Mouse (Mus musculus) liver, adult 2 months (tissue): ENCODE data around the gene Rpa2.

Source experiments
- CTCF ChIP-seq: fragments of 200-500 bp; IDR thresholded peaks from 2 replicates; pipeline ENCODE4 v1.5.1; 2011; ENCODE audit warnings: low read depth, low read length, control low read depth
- POLR2A ChIP-seq: fragments of 200-500 bp; IDR thresholded peaks from 2 replicates; pipeline ENCODE4 v1.6.1; 2011; ENCODE audit warnings: low read length, control low read depth; ENCODE audit not compliant: insufficient read depth; ENCODE audit errors: extremely low read depth

DNA sequence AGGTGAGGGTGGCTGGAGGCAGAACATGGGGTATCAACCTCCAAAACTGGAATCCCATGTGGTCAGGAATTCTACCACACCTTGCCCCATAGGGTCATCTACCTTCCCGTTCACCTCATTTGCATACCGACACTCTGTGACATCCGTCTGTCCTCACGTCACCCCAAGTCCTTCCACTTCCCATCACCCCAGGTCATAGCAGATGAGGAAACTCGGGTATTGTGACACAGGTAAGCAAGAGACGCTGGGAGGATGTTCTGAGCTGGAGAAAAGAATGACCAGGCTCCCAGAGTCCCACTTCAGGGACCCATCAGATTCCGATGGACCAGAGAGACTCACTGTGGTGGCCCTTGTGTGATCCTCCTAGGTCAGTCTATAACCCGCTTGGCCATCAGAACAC lies 26.6 kb downstream of the Rpa2 start:
- no peak for TF ChIP-seq CTCF
- TF ChIP-seq POLR2A = no peak
